Mouse (Mus musculus) limb, embryonic 14.5 days (tissue): ENCODE results near the gene Snx8. TPM values are rescaled to one million over a fixed set of nuclear protein-coding genes. Genes with fewer than 3 reads are reported as not detected.

ENCODE experiments used
- ATAC-seq: fragments of 200-750 bp; cut with Nextera tagmentation; 2 replicates; pipeline ENCODE4 v1.8.0; 2017; ENCODE audit warnings: low read depth, moderate number of reproducible peaks, moderate TSS enrichment; ENCODE audit not compliant: low FRiP score
- DNase-seq: peaks from one replicate; pipeline ENCODE4 v3.0.0-alpha.2; 2015; ENCODE audit warnings: low spot score
- H3K27ac ChIP-seq: fragments of 300-500 bp; sonication (generic); replicated peaks from 2 replicates; pipeline ENCODE4 v1.5.1; 2014; ENCODE audit warnings: low read depth, mild to moderate bottlenecking, low read length, moderate library complexity, mixed read lengths
- H3K27me3 ChIP-seq: fragments of 300-500 bp; sonication (generic); 2 replicates; pipeline ENCODE4 v1.6.1; 2014; ENCODE audit warnings: low read length, mixed read lengths; ENCODE audit not compliant: control insufficient read depth, insufficient read depth
- H3K36me3 ChIP-seq: fragments of 300-500 bp; sonication (generic); 2 replicates; pipeline ENCODE4 v1.6.1; 2014; ENCODE audit warnings: mild to moderate bottlenecking, low read length, moderate library complexity, mixed read lengths; ENCODE audit not compliant: control insufficient read depth, insufficient read depth
- H3K4me1 ChIP-seq: fragments of 300-500 bp; sonication (generic); 2 replicates; pipeline ENCODE4 v1.6.1; 2014; ENCODE audit warnings: antibody characterized with exemption, low read length, mixed read lengths; ENCODE audit not compliant: control insufficient read depth, insufficient read depth
- H3K4me2 ChIP-seq: fragments of 300-500 bp; sonication (generic); replicated peaks from 2 replicates; pipeline ENCODE4 v1.6.1; 2014; ENCODE audit warnings: low read depth, mild to moderate bottlenecking, low read length, moderate library complexity; ENCODE audit not compliant: severe bottlenecking
- H3K4me3 ChIP-seq: fragments of 300-500 bp; sonication (generic); replicated peaks from 2 replicates; pipeline ENCODE4 v1.5.1; 2014; ENCODE audit warnings: low read length
- H3K9ac ChIP-seq: fragments of 300-500 bp; sonication (generic); 2 replicates; pipeline ENCODE4 v1.6.1; 2014; ENCODE audit warnings: mild to moderate bottlenecking, low read depth, low read length, moderate library complexity; ENCODE audit not compliant: severe bottlenecking
- H3K9me3 ChIP-seq: fragments of 300-500 bp; sonication (generic); 2 replicates; pipeline ENCODE4 v1.6.1; 2016; ENCODE audit warnings: low read length; ENCODE audit not compliant: control insufficient read depth
- POLR2A ChIP-seq: fragments of 200-500 bp; IDR thresholded peaks from 2 replicates; pipeline ENCODE4 v1.8.0; 2012; ENCODE audit warnings: inconsistent platforms, mild to moderate bottlenecking, moderate library complexity, borderline replicate concordance; ENCODE audit not compliant: insufficient read depth, insufficient read length; ENCODE audit errors: extremely low read depth
- WGBS: fragments of 180-500 bp; shearing (Covaris S2); extraction: QIAGEN DNeasy Blood & Tissue Kit; methylation state at CpG from one replicate; pipeline ENCODE4 v1.1.7; 2014; 5-methylcytosine and 5-hydroxymethylcytosine counted together
- polyA plus RNA-seq, 2 experiments: library from polyadenylated mRNA; depleted of rRNA in 1 of 2; stranded (reverse) in 1 of 2; unstranded in 1 of 2; fragments of >200 nt; fragmentation: Nextera tagmentation in 1 of 2; extraction: Ambion mirVana in 1 of 2; gene quantifications; 2 replicates each; pipeline versions ENCODE4 v1.2.1 to v1.2.3; 2012 to 2014

The Snx8 gene
- polyA plus RNA-seq, 2 experiments: 9.7 to 23.0 TPM

DNA sequence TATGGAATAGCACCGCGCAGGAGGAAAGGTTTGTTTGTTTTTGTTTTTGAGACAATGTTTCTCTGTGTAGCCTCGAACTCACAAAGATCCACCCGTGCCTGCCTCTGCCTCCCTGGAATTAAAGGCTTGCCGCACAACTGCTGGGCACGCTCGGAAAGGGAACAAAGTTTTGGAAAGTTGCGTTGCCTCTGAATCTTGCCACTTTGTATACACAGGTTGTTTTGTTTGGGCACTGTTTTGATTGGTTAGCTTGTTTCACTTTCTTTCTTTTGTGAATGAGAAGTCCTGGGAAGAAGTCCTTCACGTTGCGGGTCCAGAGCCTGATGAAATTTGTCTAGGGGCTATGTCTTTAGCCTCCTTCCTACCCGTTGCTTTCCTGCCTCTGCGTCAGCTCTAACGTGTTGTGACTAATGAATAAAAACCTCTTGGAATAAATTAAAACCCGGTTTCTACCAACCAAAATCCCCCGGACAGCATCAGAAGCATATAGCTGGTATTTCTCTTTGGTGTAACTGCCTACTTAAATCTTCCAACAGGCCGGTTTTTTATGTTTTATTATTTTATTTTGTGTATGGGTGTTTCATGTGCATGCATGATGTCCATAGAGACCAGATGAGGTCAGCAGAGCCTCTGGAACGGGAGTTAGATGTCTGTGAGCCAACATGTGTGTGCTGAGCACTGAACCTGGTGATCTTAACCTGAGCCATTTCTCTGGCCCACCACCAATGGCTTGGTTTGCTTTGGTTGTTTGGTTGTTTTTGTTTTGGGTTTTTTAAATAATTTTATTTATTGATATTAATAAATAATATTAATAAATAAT lies 67.1 kb downstream of the Snx8 start:
- no peaks in the 10 kb centered on the region for H3K9me3 ChIP-seq
- peak overlapping the region; percentile 94 for H3K4me3 ChIP-seq
- peak overlapping the region; percentile 74 for H3K27ac ChIP-seq
- ATAC-seq (0 out of 2 replicates have a peak, but pooled peaks have one; percentile 2), DNase-seq (peak; percentile 23)
- no peaks in the 10 kb centered on the region for H3K27me3 ChIP-seq
- H3K4me1 ChIP-seq: no peaks in the 10 kb centered on the region
- peaks cover 8% of the 10 kb centered on the region for H3K36me3 ChIP-seq
- peak overlapping the region; percentile 69 for H3K4me2 ChIP-seq
- WGBS: under 1% methylated on average over 17 of the region's 17 CpGs
- no peak for TF ChIP-seq POLR2A
- H3K9ac ChIP-seq: peak overlapping the region; percentile 98

GRCm38 (mm10) chr5:140321042-140321755 lies 67.9 kb downstream of the Snx8 start, which contains the start of the genes Mad1l1 and Nudt1:
Mad1l1 (minus strand) TSS chr5:140321552.
Nudt1 (plus strand) TSS chr5:140321656.
- TF ChIP-seq POLR2A: peak; percentile 84; the same call in 1 of the 2 replicates
- ATAC-seq (peak; percentile 92), DNase-seq (peak; percentile 97)
- peak within 1 kb of the TSS; percentile 74 for H3K27ac ChIP-seq
- H3K4me2 ChIP-seq: peak within 1 kb of the TSS; percentile 69
- peaks cover 5% of the 10 kb centered on the region for H3K36me3 ChIP-seq
- H3K4me1 ChIP-seq: no peaks in the 10 kb centered on the region
- H3K4me3 ChIP-seq: peak within 1 kb of the TSS; percentile 94
- 1% methylated on average over 55 of the region's 60 CpGs for WGBS
- H3K9ac ChIP-seq: peak within 1 kb of the TSS; percentile 98
- H3K27me3 ChIP-seq: no peaks in the 10 kb centered on the region
- H3K9me3 ChIP-seq: no peaks in the 10 kb centered on the region

DNA sequence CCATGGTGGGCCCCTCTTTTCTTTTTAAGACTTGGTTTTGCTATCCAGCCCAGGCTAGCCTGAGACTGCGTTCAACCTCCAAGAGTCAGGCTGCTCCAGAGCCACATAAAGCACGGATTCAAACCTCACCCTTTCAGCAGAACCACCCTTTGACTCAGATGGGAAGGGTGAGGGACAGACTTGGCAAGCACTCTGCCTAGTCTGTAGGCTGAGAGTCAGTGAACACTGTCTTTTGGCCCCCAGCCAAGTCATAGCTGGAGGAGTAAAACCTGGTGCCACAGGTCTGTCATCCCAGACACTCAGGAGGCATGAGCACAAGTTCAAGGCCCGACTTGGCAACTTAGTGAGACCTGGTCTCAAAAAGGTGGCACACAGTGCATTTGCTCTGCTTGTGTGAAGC lies 72.3 kb downstream of the Snx8 start:
- peaks cover 33% of the 10 kb centered on the region for H3K36me3 ChIP-seq
- DNase-seq (no peak), ATAC-seq (no peak)

GRCm38 (mm10) chr5:140307602-140308001 lies 81.5 kb downstream of the Snx8 start:
- no peak overlapping the region for H3K9ac ChIP-seq
- TF ChIP-seq POLR2A: no peak
- no peak overlapping the region for H3K4me3 ChIP-seq
- DNase-seq (no peak), ATAC-seq (no peak)
- H3K27ac ChIP-seq: no peak overlapping the region
- H3K36me3 ChIP-seq: peaks cover 79% of the 10 kb centered on the region
- no peaks in the 10 kb centered on the region for H3K27me3 ChIP-seq
- no peak overlapping the region for H3K4me2 ChIP-seq
- WGBS: 95% methylated on average over 14 of the region's 14 CpGs
- no peaks in the 10 kb centered on the region for H3K9me3 ChIP-seq
- no peaks in the 10 kb centered on the region for H3K4me1 ChIP-seq

More for the DNA sequence above, 72.3 kb downstream of the Snx8 start:
- Histone ChIP-seq H3K9ac (no peak overlapping the region), H3K27me3 (no peaks in the 10 kb centered on the region), H3K4me3 (no peak overlapping the region), H3K27ac (no peak overlapping the region), H3K4me2 (no peak overlapping the region), H3K9me3 (no peaks in the 10 kb centered on the region), H3K4me1 (no peaks in the 10 kb centered on the region)
- no peak for TF ChIP-seq POLR2A
- 89% methylated on average over 3 of the region's 3 CpGs for WGBS

GRCm38 (mm10) chr5:140306016-140306415 lies 83.0 kb downstream of the Snx8 start:
- Histone ChIP-seq H3K9ac (no peak overlapping the region), H3K4me2 (no peak overlapping the region), H3K9me3 (no peaks in the 10 kb centered on the region), H3K36me3 (peaks cover 81% of the 10 kb centered on the region), H3K4me3 (no peak overlapping the region), H3K27me3 (no peaks in the 10 kb centered on the region), H3K27ac (no peak overlapping the region), H3K4me1 (no peaks in the 10 kb centered on the region)
- 85% methylated on average over 8 of the region's 8 CpGs for WGBS
- no peak for ATAC-seq
- no peak for TF ChIP-seq POLR2A
- no peak for DNase-seq
